Mouse (Mus musculus) cortical plate, adult 2 months (tissue): ENCODE data around the gene Cpt1a.

Source experiments
- CTCF ChIP-seq: fragments of 200-500 bp; IDR thresholded peaks from 2 replicates; pipeline ENCODE4 v1.5.1; 2011; ENCODE audit warnings: mild to moderate bottlenecking, control low read depth, low read length; ENCODE audit not compliant: insufficient read depth; ENCODE audit errors: extremely low read depth
- POLR2A ChIP-seq: fragments of 200-500 bp; IDR thresholded peaks from 2 replicates; pipeline ENCODE4 v1.6.1; 2011; ENCODE audit warnings: mild to moderate bottlenecking, low read length, control low read depth; ENCODE audit not compliant: insufficient read depth; ENCODE audit errors: extremely low read depth

DNA sequence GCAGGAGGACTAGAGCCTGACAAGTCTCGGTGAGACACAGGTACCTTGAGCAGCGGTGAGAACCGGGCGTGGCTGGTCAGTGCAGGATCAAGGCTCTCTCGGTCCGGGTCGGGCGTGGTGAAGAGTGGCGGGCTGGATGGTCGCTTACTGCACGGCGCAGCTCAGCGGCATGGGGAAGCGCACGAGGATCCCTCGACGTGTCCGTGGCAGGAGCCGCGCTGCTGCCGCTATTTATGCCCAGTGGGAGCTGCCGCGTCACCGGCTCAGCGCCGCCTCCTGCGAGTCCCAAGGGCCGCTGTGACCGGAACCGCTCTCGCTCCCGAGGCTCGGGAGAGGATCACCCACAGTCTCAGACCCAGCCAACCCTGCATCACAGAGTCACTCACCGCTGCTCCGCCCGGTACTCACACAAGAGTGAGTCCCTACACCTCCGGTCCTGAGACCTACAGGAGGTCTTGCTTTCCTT, 92.2 kb downstream of the Cpt1a start, which contains the start of gene Gal:
- TF ChIP-seq CTCF (no peak), POLR2A (no peak)
